Mouse (Mus musculus): Measurements from ENCODE around the gene Rapgefl1.

- TF ChIP-seq CTCF (conservative IDR thresholded peaks at IDR 0.05; ENCODE audit: low read length) (no peak), POU5F1 (IDR thresholded peaks at IDR 0.05; ENCODE audit: borderline replicate concordance, low read length) (no peak)
Measured at GRCm38 (mm10) chr11:98867293-98867692, 30.7 kb downstream of the Rapgefl1 start.
